Mouse (Mus musculus): ENCODE measurements around the gene Mob1a.

DNA sequence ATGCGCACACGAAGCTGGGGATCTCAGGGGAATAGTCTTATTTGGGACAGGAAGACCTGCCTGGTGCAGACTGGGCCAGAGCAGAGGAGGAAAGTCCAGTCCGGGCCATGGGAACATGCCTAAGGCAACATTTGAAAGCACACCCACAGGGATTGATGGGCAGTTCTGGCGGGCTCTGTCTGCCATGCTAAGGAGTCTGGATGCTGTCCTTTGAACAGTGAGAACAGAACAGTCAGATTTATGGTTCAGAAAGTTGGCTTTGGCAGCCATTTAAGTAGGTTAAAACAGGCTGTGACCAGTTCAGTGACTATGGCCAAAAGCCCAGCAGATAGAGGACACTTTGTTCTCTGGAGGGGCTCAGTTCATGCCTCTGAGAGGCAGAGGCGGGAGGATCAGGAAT is 23.6 kb upstream of the Mob1a start:
- TF ChIP-seq TAL1 (IDR thresholded peaks at IDR 0.05; ENCODE audit: low read length), result no peak
- TF ChIP-seq GATA1 (IDR thresholded peaks at IDR 0.05; ENCODE audit: low read length), result no peak

Data from erythroblast, embryonic 14.5 days (primary cell).